Mouse (Mus musculus) hindbrain, embryonic 15.5 days (tissue): ENCODE data around the gene Zfp1. TPM values are rescaled to one million over a fixed set of nuclear protein-coding genes. Genes with fewer than 3 reads are reported as not detected.

Source experiments
- ATAC-seq: fragments of 200-750 bp; cut with Nextera tagmentation; 2 replicates; pipeline ENCODE4 v1.8.0; 2017; ENCODE audit warnings: low read depth, moderate number of reproducible peaks, moderate TSS enrichment; ENCODE audit not compliant: low FRiP score
- H3K27ac ChIP-seq: fragments of 300-500 bp; sonication (generic); replicated peaks from 2 replicates; pipeline ENCODE4 v1.5.1; 2015; ENCODE audit warnings: mild to moderate bottlenecking, inconsistent platforms
- H3K27me3 ChIP-seq: fragments of 300-500 bp; sonication (generic); 2 replicates; pipeline ENCODE4 v1.6.1; 2015; ENCODE audit warnings: control low read depth, inconsistent platforms
- H3K36me3 ChIP-seq: fragments of 300-500 bp; sonication (generic); 2 replicates; pipeline ENCODE4 v1.6.1; 2015; ENCODE audit warnings: control low read depth, inconsistent platforms
- H3K4me1 ChIP-seq: fragments of 300-500 bp; sonication (generic); replicated peaks from 2 replicates; pipeline ENCODE4 v1.6.1; 2015; ENCODE audit warnings: control low read depth, inconsistent platforms
- H3K4me2 ChIP-seq: fragments of 300-500 bp; sonication (generic); 2 replicates; pipeline ENCODE4 v1.6.1; 2015; ENCODE audit warnings: moderate library complexity, mild to moderate bottlenecking, inconsistent platforms
- H3K4me3 ChIP-seq: fragments of 300-500 bp; sonication (generic); 2 replicates; pipeline ENCODE4 v1.5.1; 2015; ENCODE audit warnings: mild to moderate bottlenecking, inconsistent platforms
- H3K9ac ChIP-seq: fragments of 300-500 bp; sonication (generic); 2 replicates; pipeline ENCODE4 v1.6.1; 2015; ENCODE audit warnings: inconsistent platforms
- H3K9me3 ChIP-seq: fragments of 300-500 bp; sonication (generic); 2 replicates; pipeline ENCODE4 v1.6.1; 2016; ENCODE audit warnings: control low read depth, inconsistent platforms
- WGBS: fragments of 180-500 bp; shearing (Covaris S2); methylation state at CpG from one replicate; pipeline ENCODE4 v1.1.7; 2015; 5-methylcytosine and 5-hydroxymethylcytosine counted together
- polyA plus RNA-seq: library from polyadenylated mRNA; unstranded; fragments of >200 nt; fragmentation: Nextera tagmentation; extraction: Ambion mirVana; gene quantifications from 2 replicates; pipeline ENCODE4 v1.2.1, GENCODE M21; 2015

The Zfp1 gene
- polyA plus RNA-seq, 1 experiment from 2014 or later, result 25.9 TPM

GRCm38 (mm10) chr8:111613181-111613580, 30.0 kb upstream of the Zfp1 start:
- Histone ChIP-seq H3K4me2 (no peak overlapping the region), H3K27ac (no peak overlapping the region), H3K27me3 (no peaks in the 10 kb centered on the region), H3K36me3 (peaks cover 7% of the 10 kb centered on the region; the same call in 1 of the 2 replicates), H3K9ac (no peak overlapping the region), H3K4me1 (no peaks in the 10 kb centered on the region; the same call in 1 of the 2 replicates), H3K4me3 (no peak overlapping the region), H3K9me3 (no peaks in the 10 kb centered on the region)
- WGBS, result 79% methylated on average over 5 of the region's 5 CpGs
- no peak for ATAC-seq

GRCm38 (mm10) chr8:111614786-111615701, 28.2 kb upstream of the Zfp1 start:
- Histone ChIP-seq H3K9ac (no peak overlapping the region), H3K36me3 (peaks cover 7% of the 10 kb centered on the region; the same call in 1 of the 2 replicates), H3K9me3 (no peaks in the 10 kb centered on the region), H3K27ac (no peak overlapping the region), H3K4me2 (no peak overlapping the region), H3K4me1 (no peaks in the 10 kb centered on the region; the same call in 1 of the 2 replicates), H3K4me3 (no peak overlapping the region), H3K27me3 (no peaks in the 10 kb centered on the region)
- no peak for ATAC-seq
- WGBS, result 92% methylated on average over 6 of the region's 6 CpGs

- no peak overlapping the region for H3K27ac ChIP-seq
- no peaks in the 10 kb centered on the region for H3K27me3 ChIP-seq
- H3K4me2 ChIP-seq, result no peak overlapping the region
- peaks cover 3% of the 10 kb centered on the region for H3K4me1 ChIP-seq
- H3K9me3 ChIP-seq, result no peaks in the 10 kb centered on the region
- WGBS, result 48% methylated on average over 6 of the region's 6 CpGs
- no peak overlapping the region for H3K9ac ChIP-seq
- peaks cover 17% of the 10 kb centered on the region; the same call in 1 of the 2 replicates for H3K36me3 ChIP-seq
- no peak for ATAC-seq
- H3K4me3 ChIP-seq, result no peak overlapping the region
Measured at GRCm38 (mm10) chr8:111617812-111618211, 25.4 kb upstream of the Zfp1 start.

GRCm38 (mm10) chr8:111618273-111618672, 24.9 kb upstream of the Zfp1 start:
- Histone ChIP-seq H3K9ac (no peak overlapping the region), H3K4me2 (no peak overlapping the region), H3K4me1 (peaks cover 3% of the 10 kb centered on the region), H3K36me3 (0 out of 2 replicates have a peak, but pooled peaks cover 14% of the 10 kb centered on the region), H3K27ac (no peak overlapping the region), H3K9me3 (no peaks in the 10 kb centered on the region), H3K4me3 (no peak overlapping the region), H3K27me3 (no peaks in the 10 kb centered on the region)
- 91% methylated on average over 4 of the region's 4 CpGs for WGBS
- ATAC-seq, result no peak

- 83% methylated on average over 1 of the region's 1 CpGs for WGBS
- Histone ChIP-seq H3K4me2 (no peak overlapping the region), H3K9ac (no peak overlapping the region), H3K9me3 (no peaks in the 10 kb centered on the region), H3K36me3 (peaks cover 11% of the 10 kb centered on the region; the same call in 1 of the 2 replicates), H3K4me3 (no peak overlapping the region), H3K4me1 (peaks cover 3% of the 10 kb centered on the region), H3K27me3 (no peaks in the 10 kb centered on the region), H3K27ac (no peak overlapping the region)
- no peak for ATAC-seq
Measured at GRCm38 (mm10) chr8:111619936-111620335, 23.3 kb upstream of the Zfp1 start.

- Histone ChIP-seq H3K27ac (no peak overlapping the region), H3K4me3 (no peak overlapping the region), H3K9ac (no peak overlapping the region), H3K36me3 (peaks cover 11% of the 10 kb centered on the region; the same call in 1 of the 2 replicates), H3K4me1 (peaks cover 3% of the 10 kb centered on the region; the same call in 1 of the 2 replicates), H3K27me3 (no peaks in the 10 kb centered on the region), H3K4me2 (no peak overlapping the region), H3K9me3 (no peaks in the 10 kb centered on the region)
- ATAC-seq, result no peak
- WGBS, result 61% methylated on average over 3 of the region's 3 CpGs
Measured at GRCm38 (mm10) chr8:111622104-111622503, 21.1 kb upstream of the Zfp1 start.

- no peak overlapping the region for H3K4me3 ChIP-seq
- no peak overlapping the region for H3K9ac ChIP-seq
- H3K27ac ChIP-seq, result no peak overlapping the region
- no peaks in the 10 kb centered on the region for H3K9me3 ChIP-seq
- H3K36me3 ChIP-seq, result peaks cover 11% of the 10 kb centered on the region; the same call in 1 of the 2 replicates
- H3K27me3 ChIP-seq, result no peaks in the 10 kb centered on the region
- peaks cover 3% of the 10 kb centered on the region; the same call in 1 of the 2 replicates for H3K4me1 ChIP-seq
- 50% methylated on average over 10 of the region's 10 CpGs for WGBS
- H3K4me2 ChIP-seq, result no peak overlapping the region
- no peak for ATAC-seq
Measured at GRCm38 (mm10) chr8:111622553-111622952, 20.6 kb upstream of the Zfp1 start.

GRCm38 (mm10) chr8:111624081-111624852, 18.9 kb upstream of the Zfp1 start:
- Histone ChIP-seq H3K4me2 (no peak overlapping the region), H3K9me3 (no peaks in the 10 kb centered on the region), H3K27me3 (no peaks in the 10 kb centered on the region), H3K36me3 (peaks cover 11% of the 10 kb centered on the region; the same call in 1 of the 2 replicates), H3K9ac (no peak overlapping the region), H3K4me3 (no peak overlapping the region), H3K4me1 (peaks cover 3% of the 10 kb centered on the region; the same call in 1 of the 2 replicates), H3K27ac (no peak overlapping the region)
- 80% methylated on average over 12 of the region's 12 CpGs for WGBS
- ATAC-seq, result no peak

- Histone ChIP-seq H3K27me3 (no peaks in the 10 kb centered on the region), H3K9ac (no peak overlapping the region), H3K27ac (no peak overlapping the region), H3K4me1 (peaks cover 6% of the 10 kb centered on the region), H3K36me3 (peaks cover 11% of the 10 kb centered on the region; the same call in 1 of the 2 replicates), H3K4me2 (no peak overlapping the region), H3K9me3 (no peaks in the 10 kb centered on the region), H3K4me3 (no peak overlapping the region)
- 91% methylated on average over 10 of the region's 10 CpGs for WGBS
- ATAC-seq, result no peak
Measured at GRCm38 (mm10) chr8:111624853-111625221, 18.4 kb upstream of the Zfp1 start.

- no peak overlapping the region for H3K9ac ChIP-seq
- H3K9me3 ChIP-seq, result no peaks in the 10 kb centered on the region
- H3K4me1 ChIP-seq, result peaks cover 9% of the 10 kb centered on the region
- H3K4me2 ChIP-seq, result no peak overlapping the region
- H3K27me3 ChIP-seq, result no peaks in the 10 kb centered on the region
- H3K4me3 ChIP-seq, result no peak overlapping the region
- H3K27ac ChIP-seq, result no peak overlapping the region
- no peak for ATAC-seq
- 36% methylated on average over 6 of the region's 6 CpGs for WGBS
- peaks cover 10% of the 10 kb centered on the region; the same call in 1 of the 2 replicates for H3K36me3 ChIP-seq
Measured at GRCm38 (mm10) chr8:111625694-111626527, 17.3 kb upstream of the Zfp1 start.

GRCm38 (mm10) chr8:111626528-111626820, 16.7 kb upstream of the Zfp1 start:
- no peak overlapping the region for H3K27ac ChIP-seq
- H3K4me1 ChIP-seq, result peaks cover 6% of the 10 kb centered on the region
- no peak overlapping the region for H3K4me3 ChIP-seq
- no peak overlapping the region for H3K4me2 ChIP-seq
- no peaks in the 10 kb centered on the region for H3K9me3 ChIP-seq
- no peak overlapping the region for H3K9ac ChIP-seq
- WGBS, result 78% methylated on average over 8 of the region's 8 CpGs
- no peak for ATAC-seq
- no peaks in the 10 kb centered on the region for H3K27me3 ChIP-seq
- H3K36me3 ChIP-seq, result peaks cover 7% of the 10 kb centered on the region; the same call in 1 of the 2 replicates
